Mouse (Mus musculus): ENCODE results near the gene Vmn1r54.
"Not testable (repeated sequence)": the region's sequence is repeated elsewhere in the genome, so short reads cannot be mapped to it uniquely, and the experiment has no call there.

Gene Vmn1r54

GRCm38 (mm10) chr6:90246000-90246399 lies at the start of gene Vmn1r54:
TSS of gene Vmn1r54 (plus strand) at chr6:90246300.
- DNase-seq (ENCODE audit: low read depth in 2 of 2, low spot score in 2 of 2) = no peak

- DNase-seq (ENCODE audit: low read depth in 2 of 2, low spot score in 2 of 2) = not testable (repeated sequence)
Measured at GRCm38 (mm10) chr6:90202493-90202892, 43.6 kb upstream of the Vmn1r54 start, which contains the start of gene V1ra8. TSS of gene V1ra8 (plus strand) at chr6:90202793.

GRCm38 (mm10) chr6:90224338-90224737 lies 21.8 kb upstream of the Vmn1r54 start, which contains the start of gene Vmn1r53:
TSS of gene Vmn1r53 (minus strand) at chr6:90224438.
- no peak for DNase-seq (ENCODE audit: low read depth in 2 of 2, low spot score in 2 of 2)

GRCm38 (mm10) chr6:90232114-90232513 lies 14.0 kb upstream of the Vmn1r54 start:
- DNase-seq (ENCODE audit: low read depth in 2 of 2, low spot score in 2 of 2) = not testable (repeated sequence)

GRCm38 (mm10) chr6:90232681-90233080 lies 13.4 kb upstream of the Vmn1r54 start:
- DNase-seq (ENCODE audit: low read depth in 2 of 2, low spot score in 2 of 2) = no peak

GRCm38 (mm10) chr6:90244019-90244418 lies 2.1 kb upstream of the Vmn1r54 start:
- no peak for DNase-seq (ENCODE audit: low read depth in 2 of 2, low spot score in 2 of 2)

- no peak for DNase-seq (ENCODE audit: low read depth in 2 of 2, low spot score in 2 of 2)
Measured at GRCm38 (mm10) chr6:90288265-90288664, 42.2 kb downstream of the Vmn1r54 start.

- no peak for DNase-seq (ENCODE audit: low read depth in 2 of 2, low spot score in 2 of 2)
Measured at GRCm38 (mm10) chr6:90300919-90301318, 54.8 kb downstream of the Vmn1r54 start, which contains the start of gene BC048671. TSS of gene BC048671 (plus strand) at chr6:90301219.

- DNase-seq (ENCODE audit: low read depth in 2 of 2, low spot score in 2 of 2) = no peak
Measured at GRCm38 (mm10) chr6:90306315-90306975, 60.3 kb downstream of the Vmn1r54 start.

GRCm38 (mm10) chr6:90308839-90309778 lies 63.0 kb downstream of the Vmn1r54 start:
- DNase-seq (ENCODE audit: low read depth in 2 of 2, low spot score in 2 of 2) = no peak

- DNase-seq (ENCODE audit: low read depth in 2 of 2, low spot score in 2 of 2) = no peak
Measured at GRCm38 (mm10) chr6:90315961-90316360, 69.9 kb downstream of the Vmn1r54 start.

- no peak for DNase-seq (ENCODE audit: low read depth in 2 of 2, low spot score in 2 of 2)
Measured at GRCm38 (mm10) chr6:90317510-90318258, 71.6 kb downstream of the Vmn1r54 start.

GRCm38 (mm10) chr6:90319019-90319418 lies 72.9 kb downstream of the Vmn1r54 start:
- DNase-seq (ENCODE audit: low read depth in 2 of 2, low spot score in 2 of 2) = no peak

GRCm38 (mm10) chr6:90319475-90320191 lies 73.5 kb downstream of the Vmn1r54 start:
- DNase-seq (ENCODE audit: low read depth in 2 of 2, low spot score in 2 of 2) = no peak

GRCm38 (mm10) chr6:90320429-90320828 lies 74.3 kb downstream of the Vmn1r54 start:
- DNase-seq (ENCODE audit: low read depth in 2 of 2, low spot score in 2 of 2) = no peak
